ENCODE assay signal across 13 mouse cellular contexts in genomic region chr5:77269399-77269798, GRCm38 (mm10). TPM values are rescaled to one million over a fixed set of nuclear protein-coding genes. Genes with fewer than 3 reads are reported as not detected.
A peak's percentile ranks its signal among the peaks of the same experiment; 100 is the strongest.
DNase-seq lines count a peak whose midpoint lies in the region; ATAC-seq and TF ChIP-seq lines count a peak whose summit lies in the region.
"Had no signal": no experiment of that assay in that cellular context is flagged by ENCODE, and none has a peak within 500 bp of the region (broad histone marks: within the 10 kb centered on the region; RNA-seq: fewer than 3 reads in every experiment).

No protein-coding gene starts in this region.

- H3K27me3 ChIP-seq in hindbrain, embryonic 11.5 days (ENCODE audit: control insufficient read depth, insufficient read depth, low read length) = no peaks in the 10 kb centered on the region; the same call in 1 of the 2 replicates
- peaks cover 3% of the 10 kb centered on the region; the same call in 1 of the 2 replicates for H3K27me3 ChIP-seq in hindbrain, embryonic 12.5 days
- no peaks in the 10 kb centered on the region for H3K27me3 ChIP-seq in midbrain, postnatal 0 days (ENCODE audit: insufficient read depth, low read length)
- H3K27me3 ChIP-seq in midbrain, embryonic 13.5 days = peaks cover 7% of the 10 kb centered on the region
- H3K27me3 ChIP-seq in Patski = no peaks in the 10 kb centered on the region
- H3K27me3 ChIP-seq in splenic B cell, adult 2 months (ENCODE audit: control insufficient read depth, insufficient read depth, low read length, poor library complexity, severe bottlenecking) = no peaks in the 10 kb centered on the region
- H3K27me3 ChIP-seq: embryonic facial prominence, embryonic 12.5 days had no signal

- DNase-seq in hindbrain, embryonic 11.5 days (ENCODE audit: low spot score) = peak; percentile 34
- no peak for DNase-seq in midbrain, postnatal 0 days (ENCODE audit: low spot score)
- DNase-seq in Patski (ENCODE audit: low read depth, low spot score) = no peak
- DNase-seq in splenic B cell, adult 2 months (ENCODE audit: low read depth, low spot score) = peak; percentile 48
- DNase-seq in cerebellum, adult 11-12 months = no peak
- DNase-seq in heart, postnatal 25 days (ENCODE audit: low spot score) = no peak
- DNase-seq: gastrocnemius, postnatal 14 days had no signal

- no peak overlapping the region for H3K27ac ChIP-seq in hindbrain, embryonic 11.5 days (ENCODE audit: low read depth, low read length)
- H3K27ac ChIP-seq in hindbrain, embryonic 12.5 days = no peak overlapping the region
- H3K27ac ChIP-seq in midbrain, postnatal 0 days (ENCODE audit: low read depth, low read length) = no peak overlapping the region
- H3K27ac ChIP-seq in midbrain, embryonic 13.5 days = no peak overlapping the region
- H3K27ac ChIP-seq: embryonic facial prominence, embryonic 12.5 days; macrophage had no signal

- H3K4me3 ChIP-seq in hindbrain, embryonic 11.5 days (ENCODE audit: low read depth, low read length) = no peak overlapping the region
- H3K4me3 ChIP-seq in hindbrain, embryonic 12.5 days = no peak overlapping the region
- no peak overlapping the region for H3K4me3 ChIP-seq in midbrain, postnatal 0 days (ENCODE audit: low read depth, low read length)
- H3K4me3 ChIP-seq in midbrain, embryonic 13.5 days (replicated peaks) = no peak overlapping the region
- H3K4me3 ChIP-seq: embryonic facial prominence, embryonic 12.5 days had no signal

- POLR2A ChIA-PET in Patski (lab: Charles Lee) = interaction anchor here (0.6 kb wide), 1 partner anchor 36 kb away, joined by 3 read pairs; no protein-coding TSS in a partner anchor

- no peak overlapping the region for H3K4me2 ChIP-seq in hindbrain, embryonic 11.5 days (replicated peaks; ENCODE audit: low read depth, low read length)
- no peak overlapping the region for H3K4me2 ChIP-seq in hindbrain, embryonic 12.5 days (replicated peaks)
- no peak overlapping the region for H3K4me2 ChIP-seq in midbrain, postnatal 0 days (ENCODE audit: low read depth, low read length, poor library complexity, severe bottlenecking)
- H3K4me2 ChIP-seq in midbrain, embryonic 13.5 days (replicated peaks) = no peak overlapping the region
- H3K4me2 ChIP-seq: embryonic facial prominence, embryonic 12.5 days had no signal

- peaks cover 9% of the 10 kb centered on the region; the same call in 1 of the 2 replicates for H3K36me3 ChIP-seq in hindbrain, embryonic 11.5 days (ENCODE audit: control insufficient read depth, insufficient read depth, low read length)
- H3K36me3 ChIP-seq in hindbrain, embryonic 12.5 days = peaks cover 49% of the 10 kb centered on the region
- no peaks in the 10 kb centered on the region for H3K36me3 ChIP-seq in midbrain, postnatal 0 days (ENCODE audit: insufficient read depth, low read length)
- H3K36me3 ChIP-seq in midbrain, embryonic 13.5 days = peaks cover 30% of the 10 kb centered on the region
- peaks cover 6% of the 10 kb centered on the region; the same call in 1 of the 2 replicates for H3K36me3 ChIP-seq in splenic B cell, adult 2 months (ENCODE audit: control insufficient read depth, insufficient read depth, low read length, poor library complexity, severe bottlenecking)

- TF ChIP-seq CTCF in midbrain, postnatal 0 days (IDR thresholded peaks at IDR 0.05) = peak; percentile 58
- peak; percentile 70 for TF ChIP-seq CTCF in Patski (IDR thresholded peaks at IDR 0.05)

- no peaks in the 10 kb centered on the region for H3K4me1 ChIP-seq in hindbrain, embryonic 11.5 days (replicated peaks; ENCODE audit: control insufficient read depth, insufficient read depth, low read length)
- H3K4me1 ChIP-seq in hindbrain, embryonic 12.5 days = peaks cover 10% of the 10 kb centered on the region; the same call in 1 of the 2 replicates
- H3K4me1 ChIP-seq in midbrain, postnatal 0 days (ENCODE audit: insufficient read depth, low read length) = no peaks in the 10 kb centered on the region
- peaks cover 16% of the 10 kb centered on the region for H3K4me1 ChIP-seq in midbrain, embryonic 13.5 days (replicated peaks)

- no peak overlapping the region for H3K9ac ChIP-seq in hindbrain, embryonic 11.5 days (ENCODE audit: low read depth, low read length)
- no peak overlapping the region for H3K9ac ChIP-seq in hindbrain, embryonic 12.5 days
- no peak overlapping the region for H3K9ac ChIP-seq in midbrain, postnatal 0 days (replicated peaks; ENCODE audit: low read length, poor library complexity, severe bottlenecking)
- no peak overlapping the region for H3K9ac ChIP-seq in midbrain, embryonic 13.5 days (replicated peaks)
- H3K9ac ChIP-seq: embryonic facial prominence, embryonic 12.5 days had no signal

- no peaks in the 10 kb centered on the region for H3K9me3 ChIP-seq in hindbrain, embryonic 11.5 days (ENCODE audit: control insufficient read depth, low read length)
- H3K9me3 ChIP-seq in hindbrain, embryonic 12.5 days (replicated peaks) = no peaks in the 10 kb centered on the region
- H3K9me3 ChIP-seq in midbrain, postnatal 0 days (ENCODE audit: low read length) = no peaks in the 10 kb centered on the region
- H3K9me3 ChIP-seq in midbrain, embryonic 13.5 days = no peaks in the 10 kb centered on the region
- H3K9me3 ChIP-seq: embryonic facial prominence, embryonic 12.5 days had no signal

- WGBS in hindbrain, embryonic 11.5 days = 79% methylated on average over 8 of the region's 8 CpGs
- 83% methylated on average over 8 of the region's 8 CpGs for WGBS in hindbrain, embryonic 12.5 days
- 76% methylated on average over 8 of the region's 8 CpGs for WGBS in midbrain, postnatal 0 days
- 76% methylated on average over 8 of the region's 8 CpGs for WGBS in midbrain, embryonic 13.5 days

- CTCF ChIA-PET in Patski (lab: Charles Lee) = no interaction called here

- ATAC-seq in hindbrain, embryonic 11.5 days (ENCODE audit: low FRiP score) = no peak
- ATAC-seq in hindbrain, embryonic 12.5 days (ENCODE audit: low FRiP score) = no peak
- ATAC-seq in midbrain, postnatal 0 days (ENCODE audit: low FRiP score) = no peak
- ATAC-seq in midbrain, embryonic 13.5 days = no peak
- no peak for ATAC-seq in Patski
- ATAC-seq: hindbrain, embryonic 16.5 days had no signal

- in situ Hi-C loops in Patski (cut with MboI; ENCODE audit: low pct_unique_long_range_greater_than_20kb) = no loop called here

- intact Hi-C loops in heart, postnatal 25 days (cut with DNase I) = loop anchor here (5.0 kb wide), 1 partner anchor 193 kb away; no protein-coding TSS in a partner anchor

RNA-seq across cellular contexts. Expression of gene Rest, which starts 4.1 kb away (rescaled TPM):
- 23.8 and 24.5 TPM in 2 replicates for polyA plus RNA-seq in hindbrain, embryonic 11.5 days (2014; fragmentation: Nextera tagmentation; extraction: Ambion mirVana)
- polyA plus RNA-seq in hindbrain, embryonic 12.5 days (2016; fragmentation: Nextera tagmentation; extraction: Ambion mirVana) = 27.9 and 28.7 TPM in 2 replicates
- total RNA-seq in midbrain, postnatal 0 days (2014; rRNA removed) = 6.5 and 7.1 TPM in 2 replicates
- polyA plus RNA-seq in midbrain, postnatal 0 days (2015; fragmentation: Nextera tagmentation; extraction: Ambion mirVana) = 2.8 TPM in 2 replicates
- polyA plus RNA-seq in midbrain, embryonic 13.5 days (2015; fragmentation: Nextera tagmentation; extraction: Ambion mirVana) = 8.0 and 8.5 TPM in 2 replicates
- polyA plus RNA-seq in Patski (2021) = 25.7 TPM
- 10 to 100 TPM; 14.5 to 15.5 TPM for total RNA-seq in heart, postnatal 25 days (2021)

RNA-seq across cellular contexts. Expression of gene Noa1, which starts 40.5 kb away (rescaled TPM):
- polyA plus RNA-seq in hindbrain, embryonic 11.5 days (2014; fragmentation: Nextera tagmentation; extraction: Ambion mirVana) = 32.0 and 32.5 TPM in 2 replicates
- 32.8 and 35.5 TPM in 2 replicates for polyA plus RNA-seq in hindbrain, embryonic 12.5 days (2016; fragmentation: Nextera tagmentation; extraction: Ambion mirVana)
- total RNA-seq in midbrain, postnatal 0 days (2014; rRNA removed) = 11.6 and 18.0 TPM in 2 replicates
- 34.4 and 35.0 TPM in 2 replicates for polyA plus RNA-seq in midbrain, postnatal 0 days (2015; fragmentation: Nextera tagmentation; extraction: Ambion mirVana)
- polyA plus RNA-seq in midbrain, embryonic 13.5 days (2015; fragmentation: Nextera tagmentation; extraction: Ambion mirVana) = 30.3 and 31.3 TPM in 2 replicates
- polyA plus RNA-seq in Patski (2021) = 28.2 TPM
- 10 to 100 TPM; 19.0 to 21.6 TPM for total RNA-seq in heart, postnatal 25 days (2021)

RNA-seq across cellular contexts. Expression of gene Polr2b, which starts 40.5 kb away (rescaled TPM):
- polyA plus RNA-seq in hindbrain, embryonic 11.5 days (2014; fragmentation: Nextera tagmentation; extraction: Ambion mirVana) = 86.8 and 106 TPM in 2 replicates
- 80.1 and 87.0 TPM in 2 replicates for polyA plus RNA-seq in hindbrain, embryonic 12.5 days (2016; fragmentation: Nextera tagmentation; extraction: Ambion mirVana)
- 70.2 and 71.3 TPM in 2 replicates for total RNA-seq in midbrain, postnatal 0 days (2014; rRNA removed)
- 52.0 TPM in 2 replicates for polyA plus RNA-seq in midbrain, postnatal 0 days (2015; fragmentation: Nextera tagmentation; extraction: Ambion mirVana)
- polyA plus RNA-seq in midbrain, embryonic 13.5 days (2015; fragmentation: Nextera tagmentation; extraction: Ambion mirVana) = 75.7 and 82.2 TPM in 2 replicates
- 75.3 TPM for polyA plus RNA-seq in Patski (2021)
- total RNA-seq in heart, postnatal 25 days (2021) = 10 to 100 TPM; 32.2 to 34.5 TPM

RNA-seq across cellular contexts. Expression of gene Spink2, which starts 58.1 kb away (rescaled TPM):
- polyA plus RNA-seq in hindbrain, embryonic 11.5 days (2014; fragmentation: Nextera tagmentation; extraction: Ambion mirVana) = 0.77 and 2.5 TPM in 2 replicates
- 1.5 TPM in 2 replicates for polyA plus RNA-seq in hindbrain, embryonic 12.5 days (2016; fragmentation: Nextera tagmentation; extraction: Ambion mirVana)
- not detected in 2 replicates for total RNA-seq in midbrain, postnatal 0 days (2014; rRNA removed)
- 1.1 and 1.5 TPM in 2 replicates for polyA plus RNA-seq in midbrain, postnatal 0 days (2015; fragmentation: Nextera tagmentation; extraction: Ambion mirVana)
- 0.48 TPM in 1 of 2 replicates, not detected in the other for polyA plus RNA-seq in midbrain, embryonic 13.5 days (2015; fragmentation: Nextera tagmentation; extraction: Ambion mirVana)
- polyA plus RNA-seq in Patski (2021) = not detected
- total RNA-seq in heart, postnatal 25 days (2021) = under 1 TPM in 1 of 2 experiments, not detected in 1; 0.45 TPM
- total RNA-seq: neutrophil, adult 5-6 weeks had no signal
- polyA plus RNA-seq: macrophage had no signal

Comparison
In these comparisons a context has a peak if more than half of its experiments do, and no peak if none do; other contexts are left out.
1. DNase-seq: peak in hindbrain, embryonic 11.5 days (single experiment) and splenic B cell, adult 2 months (single experiment); none in midbrain, postnatal 0 days (single experiment), Patski (single experiment), cerebellum, adult 11-12 months (single experiment) and heart, postnatal 25 days (single experiment).